Mouse (Mus musculus) intestine, embryonic 16.5 days (tissue): ENCODE results near the gene Spout1. TPM values are rescaled to one million over a fixed set of nuclear protein-coding genes. Genes with fewer than 3 reads are reported as not detected.

Source experiments
- ATAC-seq: fragments of 200-750 bp; cut with Nextera tagmentation; 2 replicates; pipeline ENCODE4 v1.8.0; 2017; ENCODE audit warnings: moderate TSS enrichment, moderate library complexity
- H3K27ac ChIP-seq: fragments of 300-500 bp; sonication (generic); 2 replicates; pipeline ENCODE4 v1.5.1; 2014; ENCODE audit warnings: mild to moderate bottlenecking, low read length
- H3K27me3 ChIP-seq: fragments of 300-500 bp; sonication (generic); replicated peaks from 2 replicates; pipeline ENCODE4 v1.6.1; 2014; ENCODE audit warnings: low read length, control low read depth, mixed read lengths; ENCODE audit not compliant: control insufficient read depth, insufficient read depth
- H3K36me3 ChIP-seq: fragments of 300-500 bp; sonication (generic); 2 replicates; pipeline ENCODE4 v1.6.1; 2014; ENCODE audit warnings: low read length, control low read depth; ENCODE audit not compliant: control insufficient read depth, insufficient read depth
- H3K4me1 ChIP-seq: fragments of 300-500 bp; sonication (generic); 2 replicates; pipeline ENCODE4 v1.6.1; 2014; ENCODE audit warnings: low read length, control low read depth, mixed read lengths; ENCODE audit not compliant: control insufficient read depth, insufficient read depth
- H3K4me2 ChIP-seq: fragments of 300-500 bp; sonication (generic); 2 replicates; pipeline ENCODE4 v1.6.1; 2014; ENCODE audit warnings: low read depth, low read length, control low read depth
- H3K4me3 ChIP-seq: fragments of 300-500 bp; sonication (generic); 2 replicates; pipeline ENCODE4 v1.5.1; 2014; ENCODE audit warnings: mild to moderate bottlenecking, low read length
- H3K9ac ChIP-seq: fragments of 300-500 bp; sonication (generic); 2 replicates; pipeline ENCODE4 v1.6.1; 2014; ENCODE audit warnings: low read depth, low read length
- H3K9me3 ChIP-seq: fragments of 300-500 bp; sonication (generic); 2 replicates; pipeline ENCODE4 v1.6.1; 2016; ENCODE audit warnings: low read length, control low read depth; ENCODE audit not compliant: control insufficient read depth
- WGBS: fragments of 180-500 bp; shearing (Covaris S2); extraction: QIAGEN DNeasy Blood & Tissue Kit; methylation state at CpG from one replicate; pipeline ENCODE4 v1.1.7; 2014; 5-methylcytosine and 5-hydroxymethylcytosine counted together
- polyA plus RNA-seq: library from polyadenylated mRNA; unstranded; fragments of >200 nt; fragmentation: Nextera tagmentation; extraction: Ambion mirVana; gene quantifications from 2 replicates; pipeline ENCODE4 v1.2.1, GENCODE M21; 2015

Gene Spout1
- 59.5 and 62.6 TPM in 2 replicates for polyA plus RNA-seq

DNA sequence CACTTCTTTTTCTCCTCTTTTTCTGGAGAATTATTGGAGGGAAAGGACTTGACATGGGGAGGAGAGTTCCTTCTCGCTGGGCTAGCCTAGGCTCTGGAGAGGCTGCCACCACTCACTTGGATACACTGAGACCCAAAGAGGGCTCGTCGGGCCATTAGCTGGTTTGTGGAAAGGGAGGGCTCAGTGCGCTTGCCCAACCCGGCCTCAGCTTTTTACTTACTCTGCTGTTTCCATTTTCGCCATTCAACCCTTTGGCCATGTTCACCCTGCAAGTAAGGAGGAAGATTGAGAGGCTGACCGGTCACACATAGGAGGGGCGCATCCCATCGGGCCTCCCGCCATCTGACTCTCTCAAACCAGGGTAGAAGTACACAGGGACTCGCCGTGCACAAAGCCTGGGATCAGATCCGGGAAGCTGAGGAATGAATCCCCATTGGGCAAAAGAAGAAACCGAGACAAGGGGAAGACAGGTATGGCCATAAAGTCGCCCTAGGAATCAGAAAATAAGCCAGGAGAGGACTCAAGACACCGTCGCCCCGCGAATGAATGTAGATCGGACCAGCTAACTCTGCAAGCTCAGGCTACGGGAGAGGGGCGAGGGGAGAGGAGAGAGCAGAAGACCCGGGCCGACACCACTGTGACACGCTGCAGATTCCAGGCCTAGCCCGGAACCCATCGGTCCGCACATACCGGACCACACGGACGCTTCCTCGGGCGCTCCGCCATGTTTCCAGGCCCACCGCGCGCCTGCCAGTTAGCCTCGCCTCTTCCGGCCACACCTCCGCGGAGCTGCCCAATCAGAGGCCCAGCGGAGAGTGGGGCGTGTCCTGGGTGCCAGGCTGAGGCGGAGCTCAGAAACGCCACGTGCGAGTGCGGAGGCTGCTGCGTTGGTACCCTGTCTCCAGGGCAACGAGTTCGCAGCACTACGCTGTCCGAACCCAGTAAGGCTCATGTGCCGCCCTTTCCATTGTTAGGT is at the start of gene Spout1:
Gene Spout1 (minus strand): TSS at position 760 of the 976 bp plus-strand sequence.
- H3K9me3 ChIP-seq: 0 out of 2 replicates have a peak, but pooled peaks cover 5% of the 10 kb centered on the region
- peak; percentile 98 for ATAC-seq
- no peaks in the 10 kb centered on the region for H3K27me3 ChIP-seq
- peak within 1 kb of the TSS; percentile 74 for H3K9ac ChIP-seq
- peak within 1 kb of the TSS; percentile 61 for H3K4me3 ChIP-seq
- peaks cover 28% of the 10 kb centered on the region for H3K36me3 ChIP-seq
- H3K27ac ChIP-seq: 0 out of 2 replicates have a peak within 1 kb of the TSS, but pooled peaks have one; percentile 1
- peak within 1 kb of the TSS; percentile 84 for H3K4me2 ChIP-seq
- 2% methylated on average over 54 of the region's 54 CpGs for WGBS
- peaks cover 10% of the 10 kb centered on the region for H3K4me1 ChIP-seq

DNA sequence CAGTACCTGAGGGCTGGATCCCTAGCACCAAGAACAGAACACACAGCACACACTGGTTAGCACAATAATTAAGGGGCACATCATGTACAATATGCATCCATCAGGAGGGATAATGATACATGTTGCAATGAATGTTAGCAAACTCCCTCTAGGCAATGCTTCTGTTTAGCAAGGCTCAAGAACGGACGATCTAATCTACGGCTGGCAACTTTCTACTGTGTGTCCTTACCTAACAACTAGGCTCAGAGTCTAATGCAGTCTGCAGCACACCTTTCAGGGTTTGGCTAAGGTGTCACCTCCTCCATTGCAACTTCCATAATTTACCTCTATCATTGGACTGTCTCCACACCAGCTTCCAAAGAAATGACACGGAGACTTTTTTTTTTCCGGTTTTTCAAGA is 38.0 kb upstream of the Spout1 start:
- Histone ChIP-seq H3K9ac (no peak overlapping the region), H3K4me3 (no peak overlapping the region), H3K9me3 (no peaks in the 10 kb centered on the region), H3K4me2 (no peak overlapping the region), H3K4me1 (no peaks in the 10 kb centered on the region), H3K27ac (no peak overlapping the region), H3K36me3 (no peaks in the 10 kb centered on the region), H3K27me3 (no peaks in the 10 kb centered on the region)
- WGBS: 92% methylated on average over 5 of the region's 5 CpGs
- ATAC-seq: no peak

GRCm38 (mm10) chr2:30215493-30215892 is 37.2 kb upstream of the Spout1 start:
- Histone ChIP-seq H3K4me2 (no peak overlapping the region), H3K9me3 (no peaks in the 10 kb centered on the region), H3K4me3 (no peak overlapping the region), H3K36me3 (no peaks in the 10 kb centered on the region), H3K27ac (no peak overlapping the region), H3K4me1 (no peaks in the 10 kb centered on the region), H3K27me3 (no peaks in the 10 kb centered on the region), H3K9ac (no peak overlapping the region)
- 57% methylated on average over 6 of the region's 6 CpGs for WGBS
- ATAC-seq: no peak

DNA sequence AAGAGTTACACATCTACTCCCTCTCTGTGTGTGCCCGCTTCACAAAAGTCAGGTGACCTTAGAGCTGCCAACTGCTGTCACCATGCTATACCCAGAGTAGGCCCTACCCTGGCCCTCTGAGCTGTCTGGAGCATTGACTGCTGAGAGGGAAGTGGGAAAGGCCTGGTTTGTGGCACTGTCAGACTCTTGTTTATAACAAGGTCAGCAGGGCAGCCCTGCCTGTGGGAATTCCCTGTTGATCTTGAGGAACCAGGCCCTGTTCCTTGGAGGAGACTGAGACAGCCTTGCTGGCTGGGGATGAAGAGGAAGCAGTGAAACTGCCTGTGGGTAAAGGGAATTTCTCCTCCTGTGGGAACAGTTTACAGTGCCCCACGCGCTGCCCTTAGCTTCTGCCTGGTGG is 36.5 kb upstream of the Spout1 start:
- H3K9ac ChIP-seq: no peak overlapping the region
- no peaks in the 10 kb centered on the region for H3K9me3 ChIP-seq
- H3K4me1 ChIP-seq: no peaks in the 10 kb centered on the region
- no peak for ATAC-seq
- H3K27me3 ChIP-seq: no peaks in the 10 kb centered on the region
- no peaks in the 10 kb centered on the region for H3K36me3 ChIP-seq
- WGBS: 67% methylated on average over 3 of the region's 3 CpGs
- H3K27ac ChIP-seq: no peak overlapping the region
- H3K4me3 ChIP-seq: no peak overlapping the region
- no peak overlapping the region for H3K4me2 ChIP-seq

- no peak for ATAC-seq
- no peaks in the 10 kb centered on the region for H3K4me1 ChIP-seq
- 51% methylated on average over 1 of the region's 1 CpGs for WGBS
- no peak overlapping the region for H3K4me3 ChIP-seq
- no peaks in the 10 kb centered on the region for H3K36me3 ChIP-seq
- no peak overlapping the region for H3K27ac ChIP-seq
- no peaks in the 10 kb centered on the region for H3K27me3 ChIP-seq
- no peaks in the 10 kb centered on the region for H3K9me3 ChIP-seq
- no peak overlapping the region for H3K9ac ChIP-seq
- no peak overlapping the region for H3K4me2 ChIP-seq
These were observed 34.7 kb upstream of the Spout1 start for GRCm38 (mm10) chr2:30212951-30213350.

DNA sequence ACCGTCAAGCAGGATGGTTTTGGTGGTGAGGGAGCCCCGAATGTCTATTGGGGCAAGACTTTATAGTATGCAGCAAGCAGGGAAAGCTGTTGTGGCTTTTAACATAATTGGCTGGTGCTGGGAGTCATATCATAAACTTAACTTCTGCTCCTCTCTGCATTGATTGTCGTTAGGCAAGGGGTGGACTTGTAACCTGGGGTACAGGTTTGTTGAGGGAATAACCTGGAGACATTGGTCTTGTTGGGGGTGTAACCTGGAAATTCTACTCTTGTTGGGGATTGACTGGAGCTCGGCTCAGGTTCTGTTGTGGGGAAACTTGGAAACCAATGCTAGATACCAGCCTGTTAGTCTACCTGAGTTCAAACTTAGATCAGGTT is 33.9 kb upstream of the Spout1 start:
- Histone ChIP-seq H3K27me3 (no peaks in the 10 kb centered on the region), H3K4me2 (no peak overlapping the region), H3K4me1 (no peaks in the 10 kb centered on the region), H3K9me3 (no peaks in the 10 kb centered on the region), H3K36me3 (no peaks in the 10 kb centered on the region), H3K4me3 (no peak overlapping the region), H3K27ac (no peak overlapping the region), H3K9ac (no peak overlapping the region)
- WGBS: 65% methylated on average over 4 of the region's 4 CpGs
- no peak for ATAC-seq

- WGBS: 71% methylated on average over 6 of the region's 6 CpGs
These were observed 33.3 kb upstream of the Spout1 start for GRCm38 (mm10) chr2:30211408-30212168.

GRCm38 (mm10) chr2:30207886-30208285 is 29.6 kb upstream of the Spout1 start:
- no peaks in the 10 kb centered on the region for H3K9me3 ChIP-seq
- no peak for ATAC-seq
- no peak overlapping the region for H3K9ac ChIP-seq
- H3K36me3 ChIP-seq: no peaks in the 10 kb centered on the region
- no peak overlapping the region for H3K4me2 ChIP-seq
- H3K27ac ChIP-seq: no peak overlapping the region
- peaks cover 12% of the 10 kb centered on the region for H3K4me1 ChIP-seq
- 82% methylated on average over 5 of the region's 5 CpGs for WGBS
- no peak overlapping the region for H3K4me3 ChIP-seq
- no peaks in the 10 kb centered on the region for H3K27me3 ChIP-seq

More at GRCm38 (mm10) chr2:30211408-30212168, 33.3 kb upstream of the Spout1 start:
- Histone ChIP-seq H3K9ac (no peak overlapping the region), H3K4me2 (no peak overlapping the region), H3K4me3 (no peak overlapping the region), H3K9me3 (no peaks in the 10 kb centered on the region), H3K27ac (no peak overlapping the region), H3K36me3 (no peaks in the 10 kb centered on the region), H3K27me3 (no peaks in the 10 kb centered on the region), H3K4me1 (peaks cover 2% of the 10 kb centered on the region; the same call in 1 of the 2 replicates)
- no peak for ATAC-seq

GRCm38 (mm10) chr2:30207401-30207800 is 29.1 kb upstream of the Spout1 start:
- Histone ChIP-seq H3K9ac (no peak overlapping the region), H3K27ac (no peak overlapping the region), H3K4me2 (no peak overlapping the region), H3K4me1 (peaks cover 12% of the 10 kb centered on the region), H3K4me3 (no peak overlapping the region), H3K36me3 (no peaks in the 10 kb centered on the region), H3K27me3 (no peaks in the 10 kb centered on the region), H3K9me3 (no peaks in the 10 kb centered on the region)
- 82% methylated on average over 4 of the region's 4 CpGs for WGBS
- no peak for ATAC-seq
